Mouse (Mus musculus): ENCODE results near the gene Gpatch2l.

DNA sequence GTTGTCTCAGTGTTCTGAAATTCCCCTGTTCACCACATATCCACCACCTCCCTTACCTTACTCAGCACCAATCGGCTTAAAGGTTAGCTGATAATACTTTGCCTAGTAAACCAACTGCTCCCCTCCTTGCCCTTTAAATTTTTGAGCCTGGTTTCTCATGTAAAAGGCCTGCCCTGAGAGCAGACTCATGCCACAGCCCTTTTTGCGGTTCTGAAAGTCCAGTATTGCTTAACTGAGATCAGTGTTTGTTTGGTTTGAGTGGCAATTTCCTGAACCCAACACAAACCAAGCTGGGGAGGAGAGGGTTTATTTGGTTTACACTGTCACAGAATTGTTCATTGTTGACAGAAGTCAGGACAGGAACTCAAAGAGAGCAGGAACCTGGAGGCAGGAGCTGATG lies 2.9 kb upstream of the Gpatch2l start:
- TF ChIP-seq CTCF (IDR thresholded peaks at IDR 0.05; ENCODE audit: insufficient read depth, low read depth, low read length) (no peak), POLR2A (IDR thresholded peaks at IDR 0.05; ENCODE audit: insufficient read depth, low read depth, low read length) (no peak)
